Mouse (Mus musculus): ENCODE measurements around the gene Tas2r138. TPM values are rescaled to one million over a fixed set of nuclear protein-coding genes. Genes with fewer than 3 reads are reported as not detected.
A peak's percentile ranks its signal among the peaks of the same experiment; 100 is the strongest.
"Not testable (repeated sequence)": the region's sequence is repeated elsewhere in the genome, so short reads cannot be mapped to it uniquely, and the experiment has no call there.

Gene Tas2r138
- not detected for total RNA-seq (2021)
- long read RNA-seq, experiment 1, result 0 reads
- long read RNA-seq, experiment 2, result 0 reads

DNA sequence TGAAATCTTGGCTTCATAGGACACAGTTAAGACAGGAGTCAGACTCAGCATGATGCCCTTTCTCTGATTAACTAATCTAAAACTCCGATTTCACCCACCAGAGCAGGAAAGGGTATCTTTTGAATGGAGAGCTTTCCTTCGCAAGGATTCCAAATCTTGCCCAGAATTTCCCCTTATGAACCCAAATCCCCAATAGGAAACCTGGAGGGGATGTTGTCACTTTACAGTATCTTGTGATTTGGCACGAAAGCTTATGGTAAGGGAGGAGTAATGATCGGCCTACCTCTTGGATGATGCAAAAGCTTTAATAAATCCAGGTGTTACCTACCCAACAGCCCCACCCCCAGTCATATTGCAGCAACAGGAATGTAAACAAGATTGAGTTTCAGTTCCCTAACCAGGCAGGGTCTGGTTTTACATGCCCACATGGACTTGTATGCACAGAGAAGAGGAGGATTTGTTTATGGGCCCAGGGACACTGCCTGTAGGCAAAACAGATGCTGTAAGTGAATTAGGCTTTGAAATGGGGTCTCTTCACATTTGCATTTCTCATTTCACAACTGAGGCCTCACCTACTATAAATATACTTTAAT is at the start of gene Tas2r138:
Tas2r138 (minus strand) TSS at position 51 of the 593 bp plus-strand sequence.
- intact Hi-C loops (cut with DNase I), result no loop called here

DNA sequence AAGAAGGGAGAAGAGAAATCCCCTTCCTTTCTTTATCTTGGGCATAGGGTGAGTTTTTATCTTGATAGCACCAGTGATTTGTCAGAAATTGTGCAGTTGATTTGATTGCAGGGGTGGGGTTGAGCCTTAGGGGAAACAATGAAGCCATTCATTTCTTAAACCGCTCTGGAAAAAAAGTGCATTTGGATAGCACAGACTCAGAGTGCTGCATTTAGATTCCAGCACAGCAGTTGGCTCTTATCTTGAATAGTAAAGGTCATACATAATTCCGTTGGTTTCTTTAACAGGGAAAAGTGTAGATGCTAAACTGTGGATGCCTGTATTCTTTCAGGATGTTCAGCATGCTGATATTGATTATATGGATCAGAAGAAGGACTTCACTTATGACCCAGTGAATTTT is 47.8 kb upstream of the Tas2r138 start:
- intact Hi-C loops (cut with DNase I), result no loop called here
- no peak for DNase-seq

More for the DNA sequence above, at the start of gene Tas2r138:
- DNase-seq, result no peak

DNA sequence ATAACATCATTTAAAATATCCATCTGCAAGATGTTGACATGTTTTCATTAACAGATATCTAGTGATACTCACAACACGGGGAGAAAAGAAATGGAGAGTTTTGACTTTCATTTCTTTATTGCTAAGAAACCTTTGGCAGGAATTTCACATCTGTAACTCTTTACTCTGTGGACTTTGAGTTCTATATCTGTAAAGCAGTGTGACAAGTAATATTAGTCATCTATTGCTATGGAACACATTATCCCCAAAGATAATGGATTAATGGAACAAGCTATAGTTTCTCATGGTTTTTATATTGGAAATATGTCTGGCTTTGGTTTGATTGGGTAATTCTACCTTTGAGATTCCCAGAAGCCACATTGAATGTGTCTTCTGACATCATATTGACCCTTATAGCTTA is 37.8 kb upstream of the Tas2r138 start:
- intact Hi-C loops (cut with DNase I), result no loop called here
- no peak for DNase-seq

DNA sequence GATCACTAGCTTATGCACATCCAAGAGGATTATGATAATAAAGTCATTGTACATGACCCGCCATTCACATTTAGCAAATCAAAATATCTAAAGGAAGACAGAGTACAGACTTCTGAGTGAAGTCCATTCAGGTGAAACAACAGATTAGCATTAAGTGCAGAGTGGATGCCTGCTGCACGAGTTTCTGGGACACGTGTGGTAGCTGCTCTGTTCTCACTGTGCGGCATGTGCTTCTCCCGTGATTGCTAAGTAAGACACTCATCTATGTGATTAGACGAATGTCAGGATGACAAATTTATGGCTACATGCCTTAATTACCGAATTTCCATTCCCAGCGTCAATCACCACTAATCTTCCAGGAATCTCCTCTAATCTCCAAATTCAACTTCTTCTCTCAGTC is 32.6 kb upstream of the Tas2r138 start:
- no peak for DNase-seq
- intact Hi-C loops (cut with DNase I), result no loop called here

DNA sequence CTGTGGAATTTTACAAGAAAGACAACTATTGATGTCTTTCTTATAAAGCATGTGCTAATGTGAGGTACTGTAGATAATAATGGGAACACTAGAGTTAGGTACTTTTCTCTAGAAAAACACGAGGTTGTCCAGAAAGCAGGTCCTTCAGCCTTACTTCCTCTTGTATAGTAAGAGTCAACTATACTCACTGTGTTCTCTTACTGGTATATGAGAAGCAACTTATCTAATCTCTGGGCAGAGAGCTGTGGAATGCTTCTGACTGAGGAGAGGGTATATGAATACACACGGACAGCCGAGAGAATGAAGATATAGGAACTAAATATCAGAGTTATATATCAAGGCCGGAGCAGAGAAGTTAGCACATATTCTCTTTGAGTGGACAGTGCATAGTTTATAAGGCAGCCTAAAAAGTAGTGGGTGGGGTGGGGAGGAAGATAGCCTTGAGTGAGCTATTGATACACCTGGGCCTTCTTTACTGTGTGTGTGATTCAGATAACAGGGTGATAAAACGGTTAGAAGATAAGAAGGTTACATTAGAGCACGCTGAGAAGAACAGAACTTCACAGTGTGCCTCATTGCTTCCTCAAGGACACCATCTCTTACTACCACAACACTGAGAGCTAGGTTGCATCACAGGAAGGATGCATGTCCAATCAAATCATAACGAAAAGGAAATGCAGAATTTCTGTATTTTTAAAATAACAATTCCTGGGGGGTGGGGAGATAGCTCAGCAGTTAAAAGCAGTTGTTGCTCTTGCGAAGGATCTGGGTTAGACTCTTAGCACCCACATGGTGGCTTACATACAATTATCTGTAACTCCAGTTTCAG is 27.8 kb upstream of the Tas2r138 start:
- intact Hi-C loops (cut with DNase I), result no loop called here

DNA sequence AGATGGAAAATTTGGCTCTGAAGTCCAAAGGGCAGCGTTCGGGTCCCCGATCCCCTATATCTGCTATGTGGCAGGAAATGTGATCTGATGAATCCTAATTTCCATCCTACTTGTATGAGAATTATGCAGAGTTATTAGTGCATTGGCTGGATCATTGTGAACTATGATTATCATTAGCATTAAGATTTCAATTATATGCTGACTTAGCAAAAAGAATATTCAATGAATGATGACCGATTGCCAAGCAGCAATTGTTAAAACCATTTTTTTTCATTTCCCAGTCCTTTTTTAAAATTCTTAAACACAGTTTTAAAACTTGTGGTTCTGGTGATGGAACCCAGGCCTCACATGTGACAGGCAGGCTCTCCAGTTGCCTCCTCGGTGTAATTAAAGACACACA is 24.6 kb upstream of the Tas2r138 start:
- intact Hi-C loops (cut with DNase I), result no loop called here
- DNase-seq, result no peak

More for the DNA sequence above, 27.8 kb upstream of the Tas2r138 start:
- DNase-seq, result no peak

DNA sequence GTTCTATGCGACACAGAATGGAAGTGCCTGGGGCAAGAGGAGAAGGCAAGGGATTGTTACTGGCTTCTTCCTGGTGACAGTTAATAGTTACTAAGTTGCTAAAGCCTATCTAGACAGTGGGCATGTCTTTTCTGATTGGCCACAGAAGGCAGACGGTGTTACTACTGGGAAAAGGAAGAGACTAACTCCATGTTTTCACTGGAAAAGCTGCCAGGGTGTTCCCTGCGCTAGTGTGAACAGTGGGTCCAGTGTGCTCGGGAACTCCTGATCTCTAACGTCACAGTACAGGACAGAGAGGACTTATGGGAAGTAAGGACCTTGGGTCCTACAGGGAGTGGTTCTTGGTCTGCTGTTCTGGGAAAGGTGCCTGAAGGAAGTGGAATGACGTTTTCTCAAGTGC is 22.4 kb upstream of the Tas2r138 start:
- intact Hi-C loops (cut with DNase I), result no loop called here
- DNase-seq, result no peak

DNA sequence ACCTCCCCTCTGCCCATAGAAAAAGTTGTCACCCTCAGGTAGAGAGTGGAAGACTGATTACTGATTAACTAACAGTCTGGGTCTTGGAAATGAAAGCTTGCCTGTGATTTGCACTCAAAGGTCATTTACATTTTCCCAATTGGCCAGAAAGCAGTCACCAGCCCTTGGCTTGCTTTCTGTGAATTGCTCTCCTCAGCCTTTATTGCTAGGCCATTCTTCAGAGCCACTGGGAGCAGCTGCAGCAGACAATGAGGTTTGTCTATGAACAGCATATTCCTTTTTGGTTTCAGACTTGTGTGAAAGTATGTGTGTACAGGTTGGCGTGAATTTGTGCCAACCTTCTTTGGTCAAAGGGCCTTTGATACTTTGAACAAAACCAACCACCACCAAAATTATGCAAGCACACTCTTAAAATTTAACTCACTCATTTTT is 21.5 kb upstream of the Tas2r138 start:
- no peak for DNase-seq
- intact Hi-C loops (cut with DNase I), result no loop called here

DNA sequence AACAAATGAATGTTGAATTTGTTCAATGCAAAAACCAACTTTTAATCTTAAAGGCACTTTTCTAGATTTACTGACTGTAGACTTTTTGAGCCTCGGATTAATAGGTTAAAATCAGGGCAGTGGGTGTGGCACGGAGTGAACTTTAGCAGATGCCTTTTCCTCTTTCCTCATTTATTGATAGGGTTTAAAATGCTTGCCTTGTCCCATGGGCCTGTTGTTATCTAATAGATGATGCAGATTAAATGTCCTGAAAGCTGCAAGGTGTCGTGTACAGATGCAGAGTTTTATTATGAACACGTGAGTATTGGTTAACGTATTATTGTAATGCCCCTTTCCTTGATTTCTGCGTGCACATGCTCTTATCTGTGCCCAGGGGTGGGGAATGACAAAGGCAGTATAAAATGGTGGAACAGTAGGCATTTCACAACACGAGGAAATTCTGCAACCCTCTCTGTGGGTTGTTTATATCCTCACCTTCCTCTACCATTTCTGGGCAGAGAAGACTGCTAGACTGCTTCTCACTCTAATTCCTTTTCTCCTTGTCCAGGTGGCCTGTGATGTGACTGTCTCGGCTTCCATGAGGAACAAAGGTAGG is 15.4 kb upstream of the Tas2r138 start, which contains the start of gene Mgam:
Mgam (plus strand) TSS at position 426 of the 595 bp plus-strand sequence.
- DNase-seq, result no peak
- intact Hi-C loops (cut with DNase I), result no loop called here

DNA sequence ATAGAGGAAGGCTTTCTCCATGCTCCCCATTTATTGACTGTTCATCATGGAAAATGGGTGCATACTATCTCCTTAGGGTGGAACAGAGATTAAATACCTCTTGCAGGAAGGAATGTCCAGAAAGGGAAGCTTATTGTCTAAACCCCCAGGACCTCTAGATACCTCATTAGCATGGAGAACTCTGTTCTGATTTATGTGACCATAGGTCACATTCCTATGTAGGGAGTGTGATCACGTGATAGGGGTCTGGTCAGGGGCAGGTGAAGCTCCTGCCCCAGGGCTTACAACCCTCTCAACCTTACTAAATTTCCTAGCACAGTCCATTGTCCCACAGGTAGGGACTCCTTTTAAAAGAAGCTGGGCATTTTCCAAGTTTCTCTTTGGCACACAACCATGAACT is 13.0 kb upstream of the Tas2r138 start:
- intact Hi-C loops (cut with DNase I), result no loop called here

DNA sequence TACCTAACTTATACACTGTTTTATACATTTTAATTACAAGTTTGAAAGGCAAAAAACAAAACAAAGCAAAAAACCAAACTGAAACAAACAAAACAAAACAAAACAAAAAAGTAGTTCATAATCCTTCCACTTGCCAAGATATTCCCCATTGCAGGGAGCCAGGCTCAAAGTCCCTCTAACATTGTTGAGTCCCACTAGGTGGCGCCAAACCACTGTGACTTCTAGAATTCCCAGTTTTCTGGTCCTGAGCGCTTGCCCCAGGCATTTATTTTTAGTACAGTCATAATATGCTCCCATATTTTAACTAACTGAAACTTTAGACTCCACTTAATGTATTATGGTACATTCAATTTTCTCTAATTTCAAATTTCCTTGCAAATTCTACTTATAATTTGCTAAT is 4.9 kb upstream of the Tas2r138 start:
- peak in 1 of 2 experiments; percentile 7 for DNase-seq
- intact Hi-C loops (cut with DNase I), result loop anchor here (5.0 kb wide), 1 partner anchor 74 kb away; no protein-coding TSS in a partner anchor

More for the DNA sequence above, 13.0 kb upstream of the Tas2r138 start:
- no peak for DNase-seq

DNA sequence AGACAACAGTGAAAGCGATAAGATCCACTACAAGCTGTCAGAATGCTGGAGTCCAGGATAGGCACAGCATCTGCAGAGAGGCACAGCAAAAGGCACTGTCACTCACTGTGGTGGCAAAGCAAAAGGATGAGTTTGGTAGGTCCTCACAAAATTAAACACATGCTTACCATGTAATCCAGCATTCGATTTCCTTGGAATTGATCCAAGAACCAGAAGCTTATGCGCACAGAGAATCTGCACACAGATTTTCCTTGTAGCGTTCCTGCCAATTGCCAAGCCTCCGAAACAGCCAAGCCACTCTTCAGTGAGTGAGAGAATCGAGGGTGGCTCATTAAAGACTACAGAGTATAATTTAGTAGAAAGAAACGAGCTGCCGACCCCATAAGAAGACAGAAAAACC is 2.9 kb downstream of the Tas2r138 start:
- no peak for DNase-seq
- intact Hi-C loops (cut with DNase I), result no loop called here

DNA sequence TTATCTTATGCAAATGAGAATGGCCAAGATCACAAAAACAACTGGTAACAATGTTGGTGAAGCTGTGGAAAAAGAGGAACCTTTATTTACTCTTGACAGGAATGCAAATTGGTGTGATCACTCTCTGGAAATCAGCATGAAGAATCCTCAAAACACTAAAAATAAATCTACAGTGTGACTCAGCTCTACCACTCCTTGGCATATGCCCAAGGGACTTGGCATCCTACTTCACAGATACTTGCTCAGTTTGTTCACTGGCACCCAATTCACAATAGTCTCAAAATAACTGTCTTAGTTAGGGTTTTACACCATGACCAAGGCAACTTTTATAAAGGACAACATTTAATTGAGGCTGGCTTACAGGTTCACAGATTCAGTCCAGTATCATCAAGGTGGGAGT is 5.7 kb downstream of the Tas2r138 start:
- no peak for DNase-seq
- intact Hi-C loops (cut with DNase I), result no loop called here

DNA sequence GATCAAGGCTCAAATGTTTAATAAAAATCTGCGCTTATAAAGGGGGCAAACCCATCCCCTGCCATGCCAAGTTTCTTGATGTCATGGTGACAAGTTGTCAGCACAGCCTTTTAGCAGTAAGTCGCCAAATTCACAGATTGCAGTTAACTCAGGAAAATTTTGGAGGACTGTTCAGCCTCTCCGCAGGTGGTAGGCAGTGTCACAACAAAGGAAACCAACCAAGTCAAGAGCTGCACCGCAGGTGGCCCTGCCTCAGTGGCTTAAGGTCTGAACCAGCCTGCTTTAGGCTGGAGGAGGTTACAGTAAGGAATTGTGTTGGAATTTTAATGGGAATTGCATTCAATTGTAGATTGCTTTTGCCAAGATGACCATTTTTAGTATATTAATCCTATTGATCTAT is 14.6 kb downstream of the Tas2r138 start:
- intact Hi-C loops (cut with DNase I); DNase-seq: not testable (repeated sequence)

DNA sequence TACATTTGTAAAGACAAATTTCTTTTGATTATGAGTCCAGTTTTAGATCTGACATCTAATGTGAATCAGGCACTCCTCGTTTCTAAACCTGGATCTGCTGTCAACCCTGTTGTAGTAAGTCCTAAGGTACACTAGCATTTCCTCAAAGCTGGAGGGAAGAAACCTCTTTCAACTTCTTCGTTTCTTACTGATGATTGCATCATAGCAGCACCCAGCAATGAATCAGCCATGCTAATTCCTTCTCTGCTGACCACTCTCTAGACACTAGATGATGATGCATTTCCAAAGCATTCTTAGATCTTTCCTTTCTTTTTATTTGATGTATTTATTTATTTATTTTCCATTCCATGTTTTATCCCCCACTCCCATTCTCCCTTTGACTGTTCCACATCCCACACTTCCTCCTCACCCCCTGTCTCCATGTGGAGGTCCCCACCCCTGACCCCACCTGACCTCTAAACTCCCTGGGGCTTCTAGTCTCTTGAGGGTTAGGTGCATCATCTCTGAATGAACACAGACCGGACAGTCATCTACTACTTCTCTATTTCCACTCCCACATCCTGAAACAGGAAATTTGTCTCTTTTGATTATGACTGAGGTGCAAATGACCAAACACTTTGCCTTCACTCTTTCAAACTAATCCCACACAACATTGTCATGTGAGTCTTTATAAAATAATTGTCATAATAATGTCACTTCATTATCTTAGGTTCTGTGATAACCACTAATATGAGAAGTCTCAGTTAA is 18.1 kb downstream of the Tas2r138 start:
- intact Hi-C loops (cut with DNase I), result no loop called here
- DNase-seq, result no peak

DNA sequence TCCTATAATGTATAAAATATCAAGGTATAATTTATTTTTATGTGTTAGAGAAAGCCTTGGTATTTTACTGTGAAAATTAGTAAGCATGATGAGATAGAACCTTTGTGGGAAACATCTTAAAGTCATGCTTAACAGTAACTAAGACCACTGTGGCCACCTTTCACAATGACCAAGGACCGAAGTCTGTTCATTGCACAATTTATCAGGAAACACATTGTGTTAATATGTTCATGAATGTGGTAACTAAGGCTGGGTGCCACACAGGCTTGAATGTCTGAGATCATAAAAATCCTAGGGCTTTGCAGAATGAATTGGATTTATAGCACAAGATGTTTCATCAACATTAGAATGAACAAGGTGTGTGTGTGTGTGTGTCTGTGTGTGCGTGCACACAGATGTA is 24.8 kb downstream of the Tas2r138 start:
- intact Hi-C loops (cut with DNase I), result no loop called here
- no peak for DNase-seq

DNA sequence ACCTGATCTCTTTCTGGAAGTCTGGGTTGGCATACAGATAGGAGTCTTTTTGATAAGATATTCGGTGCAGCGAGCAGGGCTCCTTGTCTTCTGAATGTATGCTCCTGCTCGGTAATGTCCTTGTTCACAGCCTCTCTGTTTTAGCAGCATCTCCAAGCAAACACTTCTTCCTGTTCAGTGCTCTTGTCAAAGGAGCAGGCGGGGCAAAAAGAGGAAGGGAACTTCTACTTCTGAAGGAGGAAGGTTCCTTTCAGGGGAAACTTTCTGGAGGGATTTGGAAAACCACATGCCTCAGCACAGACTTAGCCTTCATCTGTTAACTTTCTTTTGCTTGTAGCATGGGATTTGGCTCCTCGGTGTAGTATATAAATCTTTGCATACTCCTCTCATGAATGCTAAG is 27.5 kb downstream of the Tas2r138 start, which contains the start of gene Clec5a:
Clec5a (minus strand) TSS at position 177 of the 400 bp plus-strand sequence.
- intact Hi-C loops (cut with DNase I), result no loop called here
- no peak for DNase-seq

DNA sequence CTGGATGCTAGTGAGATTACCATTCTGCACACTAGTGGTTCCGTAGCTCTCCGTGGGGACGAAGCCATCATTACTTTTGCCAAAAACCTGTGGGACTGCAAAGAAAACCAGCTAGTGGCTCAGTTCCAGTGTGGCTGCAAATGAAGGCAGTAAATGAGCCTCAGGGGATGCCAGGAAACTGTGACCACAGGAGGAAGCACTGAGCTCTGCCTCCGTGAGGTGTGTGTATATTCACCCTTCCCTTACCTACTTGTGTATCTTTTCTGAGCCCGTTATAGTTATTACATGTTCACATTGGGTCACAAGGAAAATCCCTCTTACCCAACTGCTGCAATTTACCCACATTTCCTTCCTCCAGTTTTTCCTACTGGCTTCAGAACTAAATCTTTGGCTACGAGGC is 28.8 kb downstream of the Tas2r138 start:
- intact Hi-C loops (cut with DNase I), result no loop called here
- DNase-seq, result no peak

DNA sequence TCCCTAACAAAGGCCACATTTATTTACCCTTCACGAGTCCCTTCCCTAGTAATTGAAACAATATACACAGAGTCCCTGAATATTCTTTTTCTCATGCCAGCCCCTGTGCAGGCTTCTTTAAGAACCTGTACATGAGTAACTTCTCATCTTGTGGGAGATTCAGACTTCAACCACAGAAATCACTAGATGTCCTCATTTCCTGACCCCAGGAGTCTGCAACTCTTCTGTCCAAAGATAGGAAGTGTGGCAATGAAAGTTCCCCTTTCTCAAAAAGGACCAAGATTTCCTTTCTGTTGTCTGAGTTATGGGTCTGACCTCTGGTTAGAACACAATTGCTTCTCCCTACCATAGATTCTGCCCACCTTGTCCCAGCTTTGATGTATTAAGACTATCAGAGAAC is 36.8 kb downstream of the Tas2r138 start:
- no peak for DNase-seq
- intact Hi-C loops (cut with DNase I), result no loop called here

DNA sequence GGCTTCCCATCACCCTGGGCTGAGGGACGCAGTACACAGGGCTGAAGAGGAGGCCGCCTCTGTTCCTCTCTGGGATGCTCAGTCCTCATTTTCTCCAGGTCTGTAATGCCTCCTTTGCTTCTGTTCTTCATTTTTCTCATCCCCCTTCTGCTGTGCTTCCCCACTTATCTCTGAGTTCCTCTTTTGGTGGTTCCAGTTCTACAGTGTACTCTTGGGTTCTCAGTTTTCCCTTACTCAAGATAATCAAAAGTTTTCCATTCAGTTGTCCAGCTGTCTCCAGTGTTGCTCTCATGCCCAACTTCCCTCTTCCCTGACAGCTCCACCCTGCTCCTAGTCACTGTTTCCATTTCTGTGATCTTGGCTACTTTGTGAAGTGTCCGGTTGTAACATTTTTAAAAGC is 39.5 kb downstream of the Tas2r138 start:
- DNase-seq, result no peak
- intact Hi-C loops (cut with DNase I), result no loop called here

DNA sequence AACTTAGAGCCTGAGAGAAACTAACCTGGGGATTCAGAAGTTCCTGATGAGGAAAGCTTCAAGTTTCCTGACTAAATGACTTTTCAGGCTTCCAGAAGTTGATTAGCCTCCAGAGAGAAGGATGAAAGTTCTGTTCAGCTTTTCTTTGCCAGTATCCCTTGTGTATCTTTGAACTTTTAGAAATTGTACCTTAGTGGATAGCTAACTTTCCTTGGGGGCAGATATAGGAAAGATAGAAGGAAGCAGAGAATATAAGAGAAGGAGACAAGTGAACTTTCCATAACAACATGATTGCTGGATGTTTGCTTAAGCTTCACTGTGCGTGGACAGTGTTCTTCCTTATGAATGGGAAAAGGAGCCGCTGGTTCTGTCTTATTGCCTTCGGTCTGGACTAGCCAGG is 43.9 kb downstream of the Tas2r138 start, which contains the start of gene Olfr460:
Olfr460 (plus strand) TSS at position 301 of the 400 bp plus-strand sequence.
- no peak for DNase-seq
- intact Hi-C loops (cut with DNase I), result no loop called here

Measured in gastrocnemius, postnatal 36 days (tissue).